Mouse (Mus musculus) C2C12 (cell line): Measurements from ENCODE around the gene Ap4e1.

Experiments used
- CEBPB ChIP-seq: IDR thresholded peaks from one replicate; pipeline ENCODE4 v1.6.1; 2011; ENCODE audit warnings: low read depth, mild to moderate bottlenecking, control low read depth, moderate library complexity
- CTCF ChIP-seq: IDR thresholded peaks from one replicate; pipeline ENCODE4 v1.5.1; 2011; ENCODE audit not compliant: control insufficient read depth, insufficient read depth, insufficient read length
- MAX ChIP-seq: IDR thresholded peaks from one replicate; pipeline ENCODE4 v1.6.1; 2011; ENCODE audit warnings: mild to moderate bottlenecking, control low read depth
- MYOD1 ChIP-seq: IDR thresholded peaks from one replicate; pipeline ENCODE4 v1.6.1; 2011; ENCODE audit warnings: low read depth; ENCODE audit not compliant: control insufficient read depth, insufficient read length
- MYOG ChIP-seq: IDR thresholded peaks from one replicate; pipeline ENCODE4 v1.6.1; 2011; ENCODE audit not compliant: control insufficient read depth, insufficient read length; ENCODE audit errors: extremely low read depth
- USF1 ChIP-seq: IDR thresholded peaks from one replicate; pipeline ENCODE4 v1.6.1; 2011; ENCODE audit warnings: low read depth, mild to moderate bottlenecking, control low read depth, moderate library complexity

DNA sequence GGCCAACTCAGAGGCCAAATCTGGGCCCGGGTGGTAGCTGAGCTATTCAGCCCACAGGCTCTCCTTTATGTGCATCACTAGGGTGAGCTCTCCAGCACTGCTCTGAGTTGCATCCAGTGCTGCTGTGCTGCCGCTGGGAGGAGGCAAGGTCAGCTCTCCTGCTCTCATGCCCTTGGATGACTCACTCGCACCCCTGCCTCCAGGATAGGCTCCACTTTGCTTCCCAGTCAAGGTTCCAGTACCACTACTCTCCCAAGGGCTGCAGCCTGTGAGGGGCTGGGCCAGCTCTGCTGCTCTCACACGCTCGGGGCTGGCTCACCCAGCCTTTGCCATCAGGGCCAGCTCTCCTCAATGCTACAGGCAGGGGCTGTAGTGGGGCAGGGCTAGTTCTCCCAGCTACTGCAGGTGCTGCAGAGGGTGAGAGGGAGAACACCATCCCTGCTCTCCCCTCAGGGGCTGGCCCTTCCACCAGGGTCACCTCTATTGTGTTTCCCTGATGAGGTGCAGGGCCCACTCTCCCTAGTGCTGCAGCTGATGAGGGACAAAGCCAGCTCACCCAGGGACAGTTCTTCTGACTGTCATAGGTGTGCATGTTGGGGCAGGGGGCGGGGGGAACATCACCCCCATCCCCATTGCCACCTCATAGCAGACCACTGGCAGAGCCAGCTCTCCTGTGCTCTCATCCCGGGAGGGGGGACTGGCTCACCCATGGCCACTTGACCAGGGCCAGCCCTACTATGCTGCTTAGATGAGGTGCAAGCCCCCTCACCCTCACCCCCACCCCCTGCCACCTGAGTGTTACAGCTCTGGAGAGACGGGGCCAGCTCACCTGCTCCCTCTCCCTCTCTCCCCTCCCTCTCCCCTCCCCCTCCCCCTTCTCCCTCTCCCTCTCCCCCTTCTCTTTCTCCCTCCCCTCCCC, 7.9 kb upstream of the Ap4e1 start:
- TF ChIP-seq CTCF (no peak), MYOD1 (no peak), USF1 (no peak), MYOG (no peak), MAX (no peak), CEBPB (no peak)
